Mouse (Mus musculus): ENCODE results near the gene Ugt1a1. TPM values are rescaled to one million over a fixed set of nuclear protein-coding genes. Genes with fewer than 3 reads are reported as not detected.
"Not testable (repeated sequence)": the region's sequence is repeated elsewhere in the genome, so short reads cannot be mapped to it uniquely, and the experiment has no call there.

Ugt1a1 gene
- polyA plus RNA-seq, 1 experiment = 1.8 TPM

DNA sequence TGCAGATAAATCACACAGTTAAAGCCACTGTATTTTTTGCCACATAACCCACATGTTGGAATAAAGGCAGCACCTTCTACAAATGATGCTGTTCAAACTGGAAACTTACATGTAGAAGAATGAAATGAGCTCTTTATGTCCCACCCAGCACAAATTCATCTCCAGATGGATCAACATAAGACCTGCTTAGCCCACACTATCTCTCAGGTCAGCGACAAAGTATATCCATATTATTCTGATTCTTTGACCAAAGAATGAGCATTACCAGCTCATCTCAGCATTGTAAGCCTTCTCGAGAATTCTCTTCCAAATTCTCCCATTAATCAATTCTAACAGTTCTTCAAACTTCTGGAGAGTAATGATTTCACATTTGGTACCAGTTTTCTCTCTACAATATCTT, 10.5 kb downstream of the Ugt1a1 start:
- H3K4me1 ChIP-seq (ENCODE audit: control insufficient read depth, insufficient read depth, low read length) = no peaks in the 10 kb centered on the region; the same call in 1 of the 2 replicates
- no peak overlapping the region for H3K4me3 ChIP-seq (replicated peaks; ENCODE audit: control insufficient read depth, low read depth, low read length)
- no peak for TF ChIP-seq POLR2A (IDR thresholded peaks at IDR 0.05; ENCODE audit: borderline replicate concordance, control insufficient read depth, low read depth, low read length)
- no peak for TF ChIP-seq CTCF (IDR thresholded peaks at IDR 0.05; ENCODE audit: control insufficient read depth, insufficient read depth, low read length)
- 47% methylated on average over 2 of the region's 2 CpGs for WGBS
- H3K27ac ChIP-seq (ENCODE audit: control insufficient read depth, insufficient read depth, low read depth, low read length, poor library complexity) = no peak overlapping the region

GRCm38 (mm10) chr1:88223011-88223515, 11.3 kb downstream of the Ugt1a1 start:
- not testable (repeated sequence) for H3K4me3 ChIP-seq (replicated peaks; ENCODE audit: control insufficient read depth, low read depth, low read length); H3K4me1 ChIP-seq (ENCODE audit: control insufficient read depth, insufficient read depth, low read length); H3K27ac ChIP-seq (ENCODE audit: control insufficient read depth, insufficient read depth, low read depth, low read length, poor library complexity)

DNA sequence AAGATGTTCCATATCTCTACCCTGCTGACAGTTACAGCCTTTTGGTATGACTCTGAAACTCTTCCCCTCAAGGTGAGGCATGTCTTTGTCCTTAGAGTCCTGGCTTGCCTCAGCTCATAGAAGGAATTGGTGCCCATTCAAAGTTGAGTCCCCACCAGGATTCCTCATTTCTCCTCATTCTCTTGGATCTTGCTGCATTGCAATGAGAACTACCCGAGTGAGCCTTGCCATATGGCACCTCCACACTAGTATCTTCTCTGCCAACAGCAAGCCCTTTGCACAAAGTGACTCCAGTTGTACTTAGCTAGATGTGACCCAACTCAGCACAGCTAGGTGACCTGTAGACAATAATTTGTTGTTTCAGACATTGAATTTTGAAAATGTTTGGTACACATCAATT, 11.8 kb downstream of the Ugt1a1 start:
- Histone ChIP-seq H3K27ac (ENCODE audit: control insufficient read depth, insufficient read depth, low read depth, low read length, poor library complexity) (no peak overlapping the region), H3K4me1 (ENCODE audit: control insufficient read depth, insufficient read depth, low read length) (no peaks in the 10 kb centered on the region; the same call in 1 of the 2 replicates), H3K4me3 (replicated peaks; ENCODE audit: control insufficient read depth, low read depth, low read length) (no peak overlapping the region)
- 44% methylated on average over 1 of the region's 1 CpGs for WGBS
- TF ChIP-seq CTCF (IDR thresholded peaks at IDR 0.05; ENCODE audit: control insufficient read depth, insufficient read depth, low read length) (no peak), POLR2A (IDR thresholded peaks at IDR 0.05; ENCODE audit: borderline replicate concordance, control insufficient read depth, low read depth, low read length) (no peak)

DNA sequence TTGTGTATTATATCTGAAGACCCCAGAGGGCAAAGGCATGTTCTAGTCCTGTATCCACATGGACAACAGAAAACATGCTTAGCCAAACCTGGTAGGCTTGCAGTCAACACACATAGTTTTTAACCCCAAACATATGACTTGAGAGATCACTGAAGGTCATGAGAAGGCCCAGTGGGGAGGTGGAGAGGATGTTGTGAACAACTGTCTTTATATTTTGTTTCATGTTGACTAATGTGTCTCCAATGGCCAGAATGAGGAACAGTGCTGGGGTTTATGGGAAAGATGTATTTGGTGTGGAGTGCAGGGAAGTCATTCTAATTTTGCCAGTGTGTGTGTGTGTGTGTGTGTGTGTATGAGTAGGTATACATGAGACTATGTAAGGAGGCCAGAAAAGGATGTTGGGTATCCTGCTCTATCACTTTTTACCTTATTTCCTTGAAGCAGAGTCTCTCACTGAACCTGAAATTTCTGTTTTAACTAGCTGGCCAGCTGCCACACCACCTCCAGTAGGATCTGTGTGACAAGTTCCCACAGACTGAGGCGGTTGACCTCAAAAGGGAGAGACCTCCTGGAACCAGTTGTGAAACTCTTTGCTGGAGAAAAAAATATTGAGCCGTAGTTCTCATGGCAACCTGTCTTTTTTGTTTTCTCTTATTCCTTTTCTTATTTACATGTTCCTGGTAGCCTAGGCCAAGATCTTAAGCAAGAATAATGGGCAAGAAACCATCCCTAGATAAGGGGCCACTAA, 12.4 kb downstream of the Ugt1a1 start:
- Histone ChIP-seq H3K4me1 (ENCODE audit: control insufficient read depth, insufficient read depth, low read length) (no peaks in the 10 kb centered on the region; the same call in 1 of the 2 replicates), H3K4me3 (replicated peaks; ENCODE audit: control insufficient read depth, low read depth, low read length) (no peak overlapping the region), H3K27ac (ENCODE audit: control insufficient read depth, insufficient read depth, low read depth, low read length, poor library complexity) (no peak overlapping the region)
- no peak for TF ChIP-seq CTCF (IDR thresholded peaks at IDR 0.05; ENCODE audit: control insufficient read depth, insufficient read depth, low read length)
- no peak for TF ChIP-seq POLR2A (IDR thresholded peaks at IDR 0.05; ENCODE audit: borderline replicate concordance, control insufficient read depth, low read depth, low read length)
- 58% methylated on average over 2 of the region's 2 CpGs for WGBS

GRCm38 (mm10) chr1:88225301-88225700, 13.5 kb downstream of the Ugt1a1 start:
- WGBS = 35% methylated on average over 2 of the region's 2 CpGs
- not testable (repeated sequence) for H3K4me3 ChIP-seq (replicated peaks; ENCODE audit: control insufficient read depth, low read depth, low read length); H3K27ac ChIP-seq (ENCODE audit: control insufficient read depth, insufficient read depth, low read depth, low read length, poor library complexity); H3K4me1 ChIP-seq (ENCODE audit: control insufficient read depth, insufficient read depth, low read length)

DNA sequence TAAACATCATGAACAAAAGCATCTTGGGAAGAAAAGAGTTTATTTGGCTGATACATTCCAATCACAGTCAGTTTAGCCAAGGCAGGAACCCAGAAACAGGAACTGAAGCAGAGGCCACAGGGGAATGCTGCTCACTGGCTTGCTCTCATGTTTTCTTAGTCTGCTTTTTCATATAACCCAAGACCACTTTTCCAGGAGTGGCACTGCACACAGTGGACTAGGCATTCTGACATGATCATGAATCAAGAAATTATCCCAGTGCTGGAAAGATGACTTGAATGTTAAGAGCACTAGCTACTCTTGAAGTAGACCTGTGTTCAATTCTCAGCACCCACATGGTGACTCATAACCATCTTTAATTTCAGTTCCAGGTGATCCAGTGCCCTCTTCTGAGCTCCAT, 14.0 kb downstream of the Ugt1a1 start:
- no peak overlapping the region for H3K4me3 ChIP-seq (replicated peaks; ENCODE audit: control insufficient read depth, low read depth, low read length)
- TF ChIP-seq POLR2A (IDR thresholded peaks at IDR 0.05; ENCODE audit: borderline replicate concordance, control insufficient read depth, low read depth, low read length) = no peak
- TF ChIP-seq CTCF (IDR thresholded peaks at IDR 0.05; ENCODE audit: control insufficient read depth, insufficient read depth, low read length) = no peak
- no peak overlapping the region for H3K27ac ChIP-seq (ENCODE audit: control insufficient read depth, insufficient read depth, low read depth, low read length, poor library complexity)
- no peaks in the 10 kb centered on the region; the same call in 1 of the 2 replicates for H3K4me1 ChIP-seq (ENCODE audit: control insufficient read depth, insufficient read depth, low read length)

DNA sequence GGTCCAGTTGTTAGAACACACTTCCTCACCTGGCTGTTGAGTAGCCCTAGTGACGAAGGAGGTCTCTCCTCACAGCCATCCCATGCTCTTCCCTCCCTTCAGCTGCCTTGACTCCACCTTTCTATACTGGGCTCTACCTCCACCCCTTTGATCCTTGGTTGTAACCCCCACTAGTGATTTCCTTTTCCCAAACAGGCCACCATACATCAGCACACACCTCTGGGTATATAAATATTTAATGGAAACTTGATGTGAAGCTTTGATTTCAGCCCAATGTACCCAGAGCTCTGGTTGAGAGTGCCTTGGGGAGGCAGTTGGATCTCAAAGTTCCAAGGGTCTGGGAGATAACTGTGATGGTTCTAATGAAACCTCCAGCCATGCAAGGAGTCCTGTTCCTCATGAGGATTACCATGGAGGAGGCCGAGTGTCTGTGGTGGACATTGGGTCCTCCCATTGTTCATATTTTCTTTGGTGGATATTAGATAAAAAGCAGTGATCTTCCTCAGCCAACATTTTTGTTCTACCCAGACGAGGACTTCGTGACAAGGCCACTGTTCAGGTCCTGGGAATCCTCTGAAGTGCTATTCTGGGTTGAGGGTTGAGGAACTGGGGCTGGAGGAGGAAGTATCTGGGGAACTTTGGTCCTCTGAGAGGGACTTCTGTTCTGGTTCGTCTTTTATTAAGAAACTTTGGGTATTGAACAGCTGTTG, 15.1 kb downstream of the Ugt1a1 start, which contains the start of gene Mroh2a:
Gene Mroh2a, plus strand, starts transcription at position 317 of the 710 bp plus-strand sequence.
- TF ChIP-seq CTCF (IDR thresholded peaks at IDR 0.05; ENCODE audit: control insufficient read depth, insufficient read depth, low read length) (no peak), POLR2A (IDR thresholded peaks at IDR 0.05; ENCODE audit: borderline replicate concordance, control insufficient read depth, low read depth, low read length) (no peak)
- no peak within 1 kb of the TSS for H3K27ac ChIP-seq (ENCODE audit: control insufficient read depth, insufficient read depth, low read depth, low read length, poor library complexity)
- WGBS = 44% methylated on average over 5 of the region's 5 CpGs
- no peaks in the 10 kb centered on the region; the same call in 1 of the 2 replicates for H3K4me1 ChIP-seq (ENCODE audit: control insufficient read depth, insufficient read depth, low read length)
- H3K4me3 ChIP-seq (replicated peaks; ENCODE audit: control insufficient read depth, low read depth, low read length) = no peak within 1 kb of the TSS

GRCm38 (mm10) chr1:88227482-88227881, 15.7 kb downstream of the Ugt1a1 start:
- TF ChIP-seq CTCF (IDR thresholded peaks at IDR 0.05; ENCODE audit: control insufficient read depth, insufficient read depth, low read length) (no peak), POLR2A (IDR thresholded peaks at IDR 0.05; ENCODE audit: borderline replicate concordance, control insufficient read depth, low read depth, low read length) (no peak)
- 51% methylated on average over 2 of the region's 2 CpGs for WGBS
- no peak overlapping the region for H3K4me3 ChIP-seq (replicated peaks; ENCODE audit: control insufficient read depth, low read depth, low read length)
- H3K27ac ChIP-seq (ENCODE audit: control insufficient read depth, insufficient read depth, low read depth, low read length, poor library complexity) = no peak overlapping the region
- H3K4me1 ChIP-seq (ENCODE audit: control insufficient read depth, insufficient read depth, low read length) = no peaks in the 10 kb centered on the region; the same call in 1 of the 2 replicates
